Mouse (Mus musculus): ENCODE data around the gene Tsc22d1. TPM values are rescaled to one million over a fixed set of nuclear protein-coding genes. Genes with fewer than 3 reads are reported as not detected.

Gene Tsc22d1
- polyA plus RNA-seq, 1 experiment from 2014 or later, result 645 TPM

DNA sequence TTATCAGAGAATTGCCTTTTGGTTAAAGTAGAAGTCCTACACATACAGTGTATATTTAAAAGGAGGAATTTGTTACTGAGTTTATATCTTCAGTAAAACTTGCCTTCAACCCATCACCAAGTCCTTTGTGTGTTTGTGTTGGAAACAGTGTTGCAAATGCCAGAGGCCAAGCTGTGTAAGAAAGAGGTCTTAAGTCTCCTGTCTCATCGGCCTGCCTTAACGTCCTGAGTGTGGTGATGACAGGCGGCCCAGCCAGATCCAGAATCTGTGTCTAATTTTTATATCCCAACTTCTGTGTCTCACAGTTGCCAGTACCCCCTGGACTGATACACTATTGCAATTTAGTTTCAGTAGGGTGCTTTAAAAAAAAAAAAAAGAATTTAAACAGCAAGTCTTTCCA, 42.9 kb downstream of the Tsc22d1 start:
- ATAC-seq (ENCODE audit: insufficient read depth) (no peak), DNase-seq (no peak)
- Histone ChIP-seq H3K36me3 (ENCODE audit: insufficient read depth) (no peaks in the 10 kb centered on the region), H3K4me1 (ENCODE audit: insufficient read depth) (peaks cover 27% of the 10 kb centered on the region), H3K9ac (no peak overlapping the region), H3K9me3 (ENCODE audit: low read depth, low read length) (no peaks in the 10 kb centered on the region), H3K27me3 (ENCODE audit: insufficient read depth, low read length) (no peaks in the 10 kb centered on the region), H3K4me2 (no peak overlapping the region), H3K27ac (ENCODE audit: low read depth) (no peak overlapping the region), H3K4me3 (ENCODE audit: low read depth, low read length) (no peak overlapping the region)
- 66% methylated on average over 3 of the region's 3 CpGs for WGBS
- no peak for TF ChIP-seq CTCF (IDR thresholded peaks at IDR 0.05; ENCODE audit: low read depth)

DNA sequence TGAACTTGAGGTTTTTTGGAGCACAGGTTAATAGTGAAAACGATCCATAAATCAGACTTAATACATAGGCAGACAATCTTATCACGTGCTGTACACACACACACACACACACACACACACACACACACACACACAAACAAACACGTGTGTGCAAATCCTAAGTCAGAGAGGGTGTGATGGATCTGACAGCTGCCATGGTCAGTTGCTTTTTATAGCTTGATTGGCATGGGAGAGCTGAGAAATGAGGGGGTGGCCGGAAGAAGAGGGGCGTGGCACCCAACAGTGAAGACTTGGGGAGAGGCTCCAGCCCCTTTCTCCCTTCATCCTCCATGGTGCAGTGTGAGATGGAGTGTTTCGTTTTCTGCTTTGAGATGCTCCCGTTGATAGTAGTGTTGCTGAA, 45.4 kb downstream of the Tsc22d1 start:
- no peak overlapping the region for H3K4me2 ChIP-seq
- peak overlapping the region; percentile 89 for H3K27ac ChIP-seq (ENCODE audit: low read depth)
- peak; percentile 13 for DNase-seq
- H3K36me3 ChIP-seq (ENCODE audit: insufficient read depth), result no peaks in the 10 kb centered on the region
- no peaks in the 10 kb centered on the region for H3K27me3 ChIP-seq (ENCODE audit: insufficient read depth, low read length)
- H3K4me1 ChIP-seq (ENCODE audit: insufficient read depth), result peaks cover 30% of the 10 kb centered on the region
- WGBS, result 66% methylated on average over 7 of the region's 7 CpGs
- no peak overlapping the region for H3K4me3 ChIP-seq (ENCODE audit: low read depth, low read length)
- no peak for ATAC-seq (ENCODE audit: insufficient read depth)
- no peak for TF ChIP-seq CTCF (IDR thresholded peaks at IDR 0.05; ENCODE audit: low read depth)
- H3K9me3 ChIP-seq (ENCODE audit: low read depth, low read length), result no peaks in the 10 kb centered on the region
- H3K9ac ChIP-seq, result no peak overlapping the region

DNA sequence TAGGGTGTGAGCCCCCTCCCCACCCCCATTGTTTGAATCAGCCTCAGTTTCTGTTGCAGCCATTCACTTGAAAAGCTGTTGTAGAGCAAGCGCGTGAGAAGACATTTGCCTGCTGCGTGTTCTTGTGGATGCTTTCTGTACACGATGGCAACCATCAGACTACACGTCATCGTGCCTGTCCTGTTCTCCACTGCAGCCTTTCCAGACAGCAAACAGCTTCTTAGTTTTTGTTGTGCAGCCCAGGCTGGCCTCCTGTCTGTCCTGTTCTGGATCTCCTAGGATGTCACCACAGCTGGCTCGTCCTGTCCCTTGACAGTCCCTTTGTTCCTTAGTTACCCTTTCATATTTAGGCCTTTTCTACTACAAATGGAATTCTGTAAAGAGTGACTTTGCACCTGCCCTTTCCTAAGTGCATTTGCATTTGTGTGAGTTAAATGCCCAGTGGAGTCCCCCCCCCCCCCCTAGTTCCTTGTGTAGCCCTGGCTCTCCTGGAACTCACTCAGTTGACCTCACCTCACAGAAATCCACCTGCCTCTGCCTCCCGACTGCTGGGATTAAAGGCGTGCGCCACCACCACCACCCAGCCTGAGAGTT, 46.5 kb downstream of the Tsc22d1 start:
- Histone ChIP-seq H3K4me3 (ENCODE audit: low read depth, low read length) (no peak overlapping the region), H3K4me2 (no peak overlapping the region), H3K9me3 (ENCODE audit: low read depth, low read length) (no peaks in the 10 kb centered on the region), H3K9ac (no peak overlapping the region), H3K4me1 (ENCODE audit: insufficient read depth) (peaks cover 32% of the 10 kb centered on the region), H3K27me3 (ENCODE audit: insufficient read depth, low read length) (no peaks in the 10 kb centered on the region), H3K36me3 (ENCODE audit: insufficient read depth) (no peaks in the 10 kb centered on the region), H3K27ac (ENCODE audit: low read depth) (peak overlapping the region; percentile 89)
- peak; percentile 87 for DNase-seq
- 60% methylated on average over 10 of the region's 10 CpGs for WGBS
- peak; percentile 83 for ATAC-seq (ENCODE audit: insufficient read depth)
- no peak for TF ChIP-seq CTCF (IDR thresholded peaks at IDR 0.05; ENCODE audit: low read depth)

DNA sequence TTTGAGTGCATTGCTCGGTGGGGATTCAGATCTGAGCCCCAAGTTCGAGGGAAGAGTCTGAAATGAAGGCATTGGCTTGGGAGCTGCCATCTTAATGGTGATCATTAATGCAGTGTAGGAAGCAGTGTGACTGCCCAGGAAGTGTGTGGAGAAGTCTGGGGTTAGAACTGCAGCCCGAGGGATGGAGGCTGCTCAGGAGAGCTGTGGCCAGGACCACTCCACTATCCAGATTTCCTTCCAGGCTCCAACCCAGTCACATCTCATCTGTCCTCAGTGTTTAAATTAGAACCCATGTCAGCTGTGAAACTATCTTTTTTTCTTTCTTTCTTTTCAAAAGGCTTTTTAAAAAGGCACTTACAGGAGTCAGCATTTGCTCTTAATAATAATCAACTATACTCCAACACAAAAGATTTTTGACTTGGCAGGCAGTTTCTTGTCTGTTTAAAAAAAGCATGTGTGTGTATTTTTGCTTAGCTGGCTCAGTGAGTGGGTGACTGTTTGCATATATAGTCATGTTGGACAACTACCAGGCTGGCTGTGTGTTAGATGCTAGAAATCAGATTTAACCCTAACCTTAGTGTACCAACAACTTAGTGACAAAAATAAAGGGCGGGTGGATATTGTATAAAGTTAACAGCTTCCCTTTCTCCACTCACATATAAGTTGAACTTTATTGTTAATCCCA, 48.8 kb downstream of the Tsc22d1 start:
- WGBS, result 59% methylated on average over 4 of the region's 4 CpGs
- Histone ChIP-seq H3K27me3 (ENCODE audit: insufficient read depth, low read length) (no peaks in the 10 kb centered on the region), H3K4me1 (ENCODE audit: insufficient read depth) (peaks cover 50% of the 10 kb centered on the region), H3K4me3 (ENCODE audit: low read depth, low read length) (no peak overlapping the region), H3K27ac (ENCODE audit: low read depth) (peak overlapping the region; percentile 89), H3K4me2 (no peak overlapping the region), H3K9me3 (ENCODE audit: low read depth, low read length) (no peaks in the 10 kb centered on the region), H3K36me3 (ENCODE audit: insufficient read depth) (no peaks in the 10 kb centered on the region), H3K9ac (no peak overlapping the region)
- TF ChIP-seq CTCF (IDR thresholded peaks at IDR 0.05; ENCODE audit: low read depth), result no peak
- DNase-seq (peak; percentile 84), ATAC-seq (ENCODE audit: insufficient read depth) (peak; percentile 58)

DNA sequence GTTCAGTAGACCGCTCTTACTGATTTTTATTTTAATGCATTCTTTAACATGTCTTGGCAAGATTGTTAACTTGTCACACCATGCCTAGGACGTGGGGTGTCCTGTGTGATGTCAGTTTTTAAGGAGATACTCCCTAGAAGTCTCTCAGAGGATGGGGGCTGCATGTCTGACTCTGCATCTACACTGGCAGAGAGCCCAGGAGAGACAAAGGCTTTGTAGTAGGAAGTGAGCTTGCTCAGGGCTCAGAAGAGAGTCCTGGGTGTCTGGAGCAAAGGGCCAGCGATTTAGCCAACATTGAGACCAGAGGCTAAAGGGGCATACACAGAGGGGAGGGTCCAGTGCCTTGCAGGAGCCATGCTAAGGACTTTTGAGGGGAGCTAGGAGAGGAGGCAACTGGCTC, 50.2 kb downstream of the Tsc22d1 start:
- H3K27me3 ChIP-seq (ENCODE audit: insufficient read depth, low read length), result no peaks in the 10 kb centered on the region
- peaks cover 50% of the 10 kb centered on the region for H3K4me1 ChIP-seq (ENCODE audit: insufficient read depth)

DNA sequence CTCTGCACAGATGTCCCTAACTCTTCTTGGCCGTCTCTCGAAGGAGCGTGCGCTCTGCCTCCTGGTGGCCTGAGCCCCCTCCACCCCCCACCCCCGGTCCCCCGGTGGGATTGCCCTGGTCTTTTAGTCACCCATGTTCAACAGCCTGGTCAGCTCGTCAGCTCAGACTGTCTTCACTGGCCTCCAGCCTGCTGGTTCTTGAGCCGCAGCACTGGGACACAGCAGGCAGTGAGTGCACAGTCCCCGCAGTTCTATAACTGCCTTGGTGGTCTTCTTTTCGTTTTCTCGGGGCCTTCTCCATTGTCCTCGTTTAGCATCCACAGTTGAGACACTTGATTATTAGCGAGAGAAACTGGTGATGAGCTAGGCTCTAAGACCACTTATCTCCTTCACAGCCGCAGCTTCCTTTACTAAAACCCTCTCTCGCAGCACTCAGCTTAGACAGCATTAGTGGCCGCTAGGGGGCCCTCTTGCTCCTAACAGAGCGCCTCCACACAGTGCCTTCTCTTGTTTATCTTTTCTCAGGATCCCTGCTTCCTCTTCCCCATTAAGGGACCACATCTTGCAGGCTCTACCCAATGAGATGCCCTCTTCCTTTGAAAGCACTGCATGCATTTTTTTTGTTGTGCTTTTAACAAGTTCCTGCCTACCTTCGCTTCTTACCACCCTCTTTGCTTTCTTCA, 52.0 kb downstream of the Tsc22d1 start:
- WGBS, result 25% methylated on average over 18 of the region's 18 CpGs
- Histone ChIP-seq H3K27ac (ENCODE audit: low read depth) (no peak overlapping the region), H3K4me2 (no peak overlapping the region), H3K27me3 (ENCODE audit: insufficient read depth, low read length) (no peaks in the 10 kb centered on the region), H3K4me3 (ENCODE audit: low read depth, low read length) (no peak overlapping the region), H3K36me3 (ENCODE audit: insufficient read depth) (no peaks in the 10 kb centered on the region), H3K9me3 (ENCODE audit: low read depth, low read length) (no peaks in the 10 kb centered on the region), H3K4me1 (ENCODE audit: insufficient read depth) (peaks cover 44% of the 10 kb centered on the region), H3K9ac (no peak overlapping the region)
- ATAC-seq (ENCODE audit: insufficient read depth) (peak; percentile 78), DNase-seq (peak; percentile 96)
- peak; percentile 76 for TF ChIP-seq CTCF (IDR thresholded peaks at IDR 0.05; ENCODE audit: low read depth)

More for the DNA sequence above, 50.2 kb downstream of the Tsc22d1 start:
- Histone ChIP-seq H3K4me3 (ENCODE audit: low read depth, low read length) (no peak overlapping the region), H3K36me3 (ENCODE audit: insufficient read depth) (no peaks in the 10 kb centered on the region), H3K9ac (0 out of 2 replicates have a peak overlapping the region, but pooled peaks have one; percentile 17), H3K9me3 (ENCODE audit: low read depth, low read length) (no peaks in the 10 kb centered on the region), H3K27ac (ENCODE audit: low read depth) (peak overlapping the region; percentile 56; the same call in 1 of the 2 replicates), H3K4me2 (no peak overlapping the region)
- DNase-seq (peak; percentile 60), ATAC-seq (ENCODE audit: insufficient read depth) (no peak)
- WGBS, result 46% methylated on average over 3 of the region's 3 CpGs
- no peak for TF ChIP-seq CTCF (IDR thresholded peaks at IDR 0.05; ENCODE audit: low read depth)

DNA sequence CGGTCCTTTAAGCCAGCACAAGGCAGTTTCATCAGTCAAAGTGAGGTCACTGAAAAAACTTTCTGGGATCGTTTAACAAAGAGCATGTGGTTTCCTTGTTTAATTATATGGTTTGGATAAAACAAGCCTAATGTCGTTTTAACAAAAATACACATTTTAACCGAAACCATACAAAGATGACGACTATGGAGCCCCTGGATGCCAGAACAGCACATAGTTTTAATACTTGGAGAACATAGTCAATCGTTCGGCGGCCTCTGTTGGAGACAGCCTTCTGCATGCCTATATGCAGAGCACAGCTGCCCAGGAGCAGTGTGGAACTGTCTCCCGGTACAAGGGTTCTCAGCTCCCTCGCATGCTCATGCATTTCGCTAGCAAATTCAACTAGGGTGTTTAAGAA, 53.2 kb downstream of the Tsc22d1 start:
- no peaks in the 10 kb centered on the region for H3K27me3 ChIP-seq (ENCODE audit: insufficient read depth, low read length)
- H3K36me3 ChIP-seq (ENCODE audit: insufficient read depth), result no peaks in the 10 kb centered on the region
- H3K4me2 ChIP-seq, result no peak overlapping the region
- H3K9ac ChIP-seq, result no peak overlapping the region
- H3K4me1 ChIP-seq (ENCODE audit: insufficient read depth), result peaks cover 36% of the 10 kb centered on the region
- no peak overlapping the region for H3K27ac ChIP-seq (ENCODE audit: low read depth)
- DNase-seq, result peak; percentile 41
- no peak overlapping the region for H3K4me3 ChIP-seq (ENCODE audit: low read depth, low read length)
- ATAC-seq (ENCODE audit: insufficient read depth), result no peak
- TF ChIP-seq CTCF (IDR thresholded peaks at IDR 0.05; ENCODE audit: low read depth), result no peak
- WGBS, result 55% methylated on average over 11 of the region's 11 CpGs
- no peaks in the 10 kb centered on the region for H3K9me3 ChIP-seq (ENCODE audit: low read depth, low read length)

Data from lung, embryonic 14.5 days (tissue).